Mouse (Mus musculus) stomach, embryonic 16.5 days (tissue): ENCODE data around the gene Kat6b. TPM values are rescaled to one million over a fixed set of nuclear protein-coding genes. Genes with fewer than 3 reads are reported as not detected.

Source experiments
- polyA plus RNA-seq: library from polyadenylated mRNA; unstranded; fragments of >200 nt; fragmentation: Nextera tagmentation; extraction: Ambion mirVana; gene quantifications from 2 replicates; pipeline ENCODE4 v1.2.1, GENCODE M21; 2015

Gene Kat6b
- polyA plus RNA-seq, 1 experiment from 2014 or later, result 12.5 TPM

Other genes starting within 250 kb of the Kat6b start
- gene Dupd1, start 233.1 kb downstream of the Kat6b start, polyA plus RNA-seq, result 0.81 TPM in 1 of 2 replicates, not detected in the other